ENCODE assay signal across 8 mouse cellular contexts in the genomic region with DNA sequence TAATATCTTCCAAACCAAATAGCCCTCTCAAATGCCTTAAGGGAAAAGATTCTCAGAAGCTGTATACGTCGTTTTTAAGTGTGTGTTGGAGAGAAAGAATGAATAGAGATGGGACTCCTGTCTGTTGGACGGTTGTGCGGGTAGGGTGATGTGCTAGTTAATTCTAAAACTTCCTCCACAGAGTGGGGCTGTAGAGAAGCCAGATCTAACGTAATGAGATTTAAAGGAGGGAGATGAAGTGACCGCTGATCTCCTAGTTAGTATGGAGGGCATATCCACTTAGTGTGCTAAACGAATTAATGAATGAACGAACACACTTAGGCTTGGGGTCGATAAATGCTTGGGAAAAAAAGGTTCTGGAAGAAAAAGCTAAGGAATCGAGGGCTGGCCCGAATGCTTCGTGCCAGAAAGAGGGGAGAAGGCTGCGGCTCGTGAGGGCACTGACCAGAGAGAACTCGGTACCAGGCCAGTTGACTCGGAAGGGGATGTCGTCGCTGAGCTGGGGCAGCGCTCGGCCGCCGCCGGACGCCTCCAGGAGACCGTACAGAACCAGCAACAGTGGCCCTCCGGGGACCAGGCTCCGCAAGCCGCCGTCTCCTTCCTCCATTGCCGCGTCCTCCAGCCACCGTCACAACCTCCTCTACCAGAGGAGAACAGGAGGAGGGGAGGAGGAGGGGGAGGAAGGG. TPM values are rescaled to one million over a fixed set of nuclear protein-coding genes. Genes with fewer than 3 reads are reported as not detected.
A peak's percentile ranks its signal among the peaks of the same experiment; 100 is the strongest.
DNase-seq lines count a peak whose midpoint lies in the region; ATAC-seq and TF ChIP-seq lines count a peak whose summit lies in the region.

No protein-coding gene starts in this region.

- H3K9ac ChIP-seq in ES-Bruce4 (ENCODE audit: low read depth, poor library complexity, severe bottlenecking) = peak overlapping the region; percentile 86
- H3K9ac ChIP-seq in forebrain, embryonic 11.5 days (ENCODE audit: low read length) = peak overlapping the region; percentile 71
- H3K9ac ChIP-seq in heart, postnatal 0 days (replicated peaks; ENCODE audit: low read depth, low read length) = peak overlapping the region; percentile 85
- peak overlapping the region; percentile 85 for H3K9ac ChIP-seq in neural tube, embryonic 15.5 days (replicated peaks)

- H3K27me3 ChIP-seq in ES-Bruce4 (ENCODE audit: control insufficient read depth, insufficient read depth, low read length, poor library complexity, severe bottlenecking) = no peaks in the 10 kb centered on the region
- no peaks in the 10 kb centered on the region for H3K27me3 ChIP-seq in forebrain, embryonic 11.5 days (ENCODE audit: control insufficient read depth, insufficient read depth, low read length)
- no peaks in the 10 kb centered on the region for H3K27me3 ChIP-seq in heart, postnatal 0 days (ENCODE audit: control insufficient read depth, insufficient read depth, low read length)
- no peaks in the 10 kb centered on the region for H3K27me3 ChIP-seq in neural tube, embryonic 15.5 days (replicated peaks)

- TF ChIP-seq EP300 in ES-Bruce4 (IDR thresholded peaks at IDR 0.05; ENCODE audit: insufficient read depth, low read depth, low read length) = no peak
- no peak for TF ChIP-seq EP300 in heart, postnatal 0 days (IDR thresholded peaks at IDR 0.05; ENCODE audit: low read depth)

- H3K4me3 ChIP-seq in ES-Bruce4 (ENCODE audit: low read depth, low read length) = peak overlapping the region; percentile 90
- H3K4me3 ChIP-seq in forebrain, embryonic 11.5 days (ENCODE audit: low read depth, low read length) = peak overlapping the region; percentile 76
- H3K4me3 ChIP-seq in heart, postnatal 0 days (ENCODE audit: low read depth, low read length) = peak overlapping the region; percentile 87
- H3K4me3 ChIP-seq in neural tube, embryonic 15.5 days (replicated peaks) = peak overlapping the region; percentile 89

- H3K27ac ChIP-seq in ES-Bruce4 (ENCODE audit: insufficient read depth, low read length) = no peak overlapping the region
- H3K27ac ChIP-seq in forebrain, embryonic 11.5 days (ENCODE audit: low read depth, low read length) = no peak overlapping the region
- H3K27ac ChIP-seq in heart, postnatal 0 days (ENCODE audit: low read depth) = peak overlapping the region; percentile 89
- H3K27ac ChIP-seq in neural tube, embryonic 15.5 days (replicated peaks) = peak overlapping the region; percentile 86

- WGBS in forebrain, embryonic 11.5 days = 1% methylated on average over 29 of the region's 32 CpGs
- under 1% methylated on average over 31 of the region's 32 CpGs for WGBS in heart, postnatal 0 days
- WGBS in neural tube, embryonic 15.5 days = under 1% methylated on average over 27 of the region's 32 CpGs

- peak overlapping the region; percentile 59 for H3K4me2 ChIP-seq in forebrain, embryonic 11.5 days (ENCODE audit: low read depth, low read length, severe bottlenecking)
- H3K4me2 ChIP-seq in heart, postnatal 0 days (ENCODE audit: low read depth, low read length) = peak overlapping the region; percentile 90
- peak overlapping the region; percentile 63 for H3K4me2 ChIP-seq in neural tube, embryonic 15.5 days

- H3K9me3 ChIP-seq in ES-Bruce4 (replicated peaks; ENCODE audit: control insufficient read depth, insufficient read depth, low read length, poor library complexity, severe bottlenecking) = no peaks in the 10 kb centered on the region
- H3K9me3 ChIP-seq in forebrain, embryonic 11.5 days (ENCODE audit: control insufficient read depth, low read length) = no peaks in the 10 kb centered on the region; the same call in 1 of the 2 replicates
- H3K9me3 ChIP-seq in heart, postnatal 0 days (replicated peaks; ENCODE audit: control insufficient read depth, low read length) = no peaks in the 10 kb centered on the region
- peaks cover 6% of the 10 kb centered on the region; the same call in 1 of the 2 replicates for H3K9me3 ChIP-seq in neural tube, embryonic 15.5 days (replicated peaks)

- peaks cover 1% of the 10 kb centered on the region for H3K4me1 ChIP-seq in ES-Bruce4 (ENCODE audit: control insufficient read depth, insufficient read depth, low read length)
- 0 out of 2 replicates have a peak, but pooled peaks cover 4% of the 10 kb centered on the region for H3K4me1 ChIP-seq in forebrain, embryonic 11.5 days (replicated peaks; ENCODE audit: control insufficient read depth, insufficient read depth, low read length)
- H3K4me1 ChIP-seq in heart, postnatal 0 days (ENCODE audit: control insufficient read depth, insufficient read depth) = peaks cover 17% of the 10 kb centered on the region; the same call in 1 of the 2 replicates
- H3K4me1 ChIP-seq in neural tube, embryonic 15.5 days = peaks cover 17% of the 10 kb centered on the region

- DNase-seq in c-Kit-positive CD71-positive TER-119-negative erythroid progenitor cells, embryonic 14.5 days (ENCODE audit: low read depth) = peak; percentile 29
- DNase-seq in forebrain, embryonic 11.5 days (ENCODE audit: low spot score) = peak; percentile 74
- DNase-seq in heart, postnatal 0 days (ENCODE audit: low spot score) = peak; percentile 53
- peak; percentile 48 to 64 for DNase-seq in kidney, postnatal 4 days
- DNase-seq in lung, adult 18-20 months = peak; percentile 34 to 46
- DNase-seq in testis, postnatal 10 days (ENCODE audit: low spot score) = peak; percentile 62

- no peak for TF ChIP-seq CTCF in ES-Bruce4 (IDR thresholded peaks at IDR 0.05; ENCODE audit: low read depth, low read length)
- peak; percentile 15; the same call in 1 of the 2 replicates for TF ChIP-seq CTCF in heart, postnatal 0 days (IDR thresholded peaks at IDR 0.05; ENCODE audit: low read depth)

- peaks cover 15% of the 10 kb centered on the region for H3K36me3 ChIP-seq in ES-Bruce4 (ENCODE audit: control insufficient read depth, insufficient read depth, low read length, poor library complexity, severe bottlenecking)
- H3K36me3 ChIP-seq in forebrain, embryonic 11.5 days (ENCODE audit: control insufficient read depth, insufficient read depth, low read length) = no peaks in the 10 kb centered on the region
- peaks cover 19% of the 10 kb centered on the region for H3K36me3 ChIP-seq in heart, postnatal 0 days (replicated peaks; ENCODE audit: control insufficient read depth, insufficient read depth, low read length)
- peaks cover 35% of the 10 kb centered on the region for H3K36me3 ChIP-seq in neural tube, embryonic 15.5 days

- no peak for TF ChIP-seq POLR2A in ES-Bruce4 (IDR thresholded peaks at IDR 0.05; ENCODE audit: insufficient read depth, low read length)

- ATAC-seq in forebrain, embryonic 11.5 days (replicated peaks; ENCODE audit: low FRiP score) = peak; percentile 91
- ATAC-seq in heart, postnatal 0 days (ENCODE audit: insufficient read depth, low read depth) = peak; percentile 75
- ATAC-seq in neural tube, embryonic 15.5 days (ENCODE audit: low FRiP score) = peak; percentile 94

RNA-seq across cellular contexts. Expression of a gene that starts 0.5 kb away (rescaled TPM):
- 41.7 and 44.0 TPM in 2 replicates for polyA plus RNA-seq in ES-Bruce4 (2011; ENCODE audit: insufficient read depth, insufficient read length, low read depth, missing spikeins)
- polyA plus RNA-seq in forebrain, embryonic 11.5 days (2014; fragmentation: Nextera tagmentation; extraction: Ambion mirVana) = 9.0 TPM in 2 replicates
- total RNA-seq in heart, postnatal 0 days (2014; rRNA removed; ENCODE audit: low replicate concordance) = 6.3 and 14.3 TPM in 2 replicates
- 10.6 and 11.6 TPM in 2 replicates for polyA plus RNA-seq in heart, postnatal 0 days (2015; fragmentation: Nextera tagmentation; extraction: Ambion mirVana)
- polyA plus RNA-seq in neural tube, embryonic 15.5 days (2015; fragmentation: Nextera tagmentation; extraction: Ambion mirVana) = 11.7 and 12.3 TPM in 2 replicates

RNA-seq across cellular contexts. Expression of a gene that starts 32.5 kb away (rescaled TPM):
- 5.2 and 5.6 TPM in 2 replicates for polyA plus RNA-seq in ES-Bruce4 (2011; ENCODE audit: insufficient read depth, insufficient read length, low read depth, missing spikeins)
- 13.5 and 14.2 TPM in 2 replicates for polyA plus RNA-seq in forebrain, embryonic 11.5 days (2014; fragmentation: Nextera tagmentation; extraction: Ambion mirVana)
- total RNA-seq in heart, postnatal 0 days (2014; rRNA removed; ENCODE audit: low replicate concordance) = 5.9 and 8.4 TPM in 2 replicates
- polyA plus RNA-seq in heart, postnatal 0 days (2015; fragmentation: Nextera tagmentation; extraction: Ambion mirVana) = 15.1 and 17.7 TPM in 2 replicates
- 30.1 and 32.6 TPM in 2 replicates for polyA plus RNA-seq in neural tube, embryonic 15.5 days (2015; fragmentation: Nextera tagmentation; extraction: Ambion mirVana)

Comparison
In these comparisons a context has a peak if more than half of its experiments do, and no peak if none do; other contexts are left out.
1. H3K27ac ChIP-seq: peak in heart, postnatal 0 days (single experiment) and neural tube, embryonic 15.5 days (single experiment); none in ES-Bruce4 (single experiment) and forebrain, embryonic 11.5 days (single experiment).
2. Peak in every context shown above with its lines, with median percentiles within 50 percentile points of each other: H3K4me3 ChIP-seq, H3K9ac ChIP-seq, DNase-seq, ATAC-seq and H3K4me2 ChIP-seq.